Mouse (Mus musculus): Measurements from ENCODE around the gene Mrpl24. TPM values are rescaled to one million over a fixed set of nuclear protein-coding genes. Genes with fewer than 3 reads are reported as not detected.
A peak's percentile ranks its signal among the peaks of the same experiment; 100 is the strongest.

Mrpl24 gene
- polyA plus RNA-seq, 1 experiment from 2014 or later: 108 TPM

- no peak for DNase-seq (ENCODE audit: low spot score)
Observed at GRCm38 (mm10) chr3:87909874-87910273, 9.4 kb upstream of the Mrpl24 start.

GRCm38 (mm10) chr3:87910573-87911141 lies 8.6 kb upstream of the Mrpl24 start:
- DNase-seq (ENCODE audit: low spot score): no peak

GRCm38 (mm10) chr3:87913491-87913890 lies 5.8 kb upstream of the Mrpl24 start:
- no peak for DNase-seq (ENCODE audit: low spot score)

DNA sequence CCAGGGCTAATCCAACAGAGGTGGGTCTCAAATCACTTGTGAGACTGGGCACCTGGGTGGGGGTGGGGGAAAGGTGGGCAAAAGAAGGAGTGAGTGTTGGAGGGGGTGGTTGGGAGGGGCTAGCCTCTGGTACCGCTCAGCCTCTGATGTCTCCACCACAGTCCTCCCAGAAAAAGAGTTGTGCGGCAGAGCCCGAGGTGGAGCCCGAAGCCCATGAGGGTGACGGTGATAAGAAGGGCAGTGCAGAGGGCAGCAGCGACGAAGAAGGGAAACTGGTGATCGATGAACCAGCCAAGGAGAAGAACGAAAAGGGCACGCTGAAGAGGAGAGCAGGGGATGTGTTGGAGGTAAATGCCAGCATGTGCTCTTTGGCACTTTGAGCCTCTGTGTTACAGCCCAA lies 5.4 kb upstream of the Mrpl24 start:
- DNase-seq (ENCODE audit: low spot score): no peak

GRCm38 (mm10) chr3:87916990-87917389 lies 2.3 kb upstream of the Mrpl24 start:
- DNase-seq (ENCODE audit: low spot score): no peak

GRCm38 (mm10) chr3:87918551-87918950 lies 755 bp upstream of the Mrpl24 start:
- DNase-seq (ENCODE audit: low spot score): no peak

DNA sequence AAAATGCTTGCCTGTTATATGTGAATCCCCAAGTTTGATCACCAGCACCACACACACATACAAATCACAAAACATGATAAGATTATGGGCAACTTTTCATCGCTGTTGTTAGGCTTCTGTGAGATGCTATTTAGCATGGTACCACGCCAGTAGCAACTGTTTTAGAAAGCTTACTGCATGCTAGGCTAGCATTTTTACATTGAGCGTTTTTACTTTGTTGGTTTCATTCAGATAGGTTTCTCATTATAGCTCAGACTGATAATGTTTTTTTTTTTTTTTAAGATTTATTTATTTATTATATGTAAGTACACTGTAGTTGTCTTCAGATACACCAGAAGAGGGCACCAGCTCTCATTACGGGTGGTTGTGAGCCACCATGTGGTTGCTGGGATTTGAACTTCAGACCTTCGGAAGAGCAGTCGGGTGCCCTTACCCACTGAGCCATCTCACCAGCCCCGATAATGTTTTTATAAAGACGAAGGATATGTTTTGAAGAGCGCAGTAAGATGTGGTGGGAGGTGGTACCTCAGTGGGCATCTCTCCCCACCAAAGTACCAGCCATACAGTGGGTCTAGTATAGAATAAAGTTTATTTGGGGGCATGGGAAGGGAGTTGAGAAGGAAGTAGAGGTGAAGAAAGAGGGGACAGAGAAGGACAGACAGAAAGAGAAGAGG lies 1.1 kb downstream of the Mrpl24 start:
- DNase-seq (ENCODE audit: low spot score): no peak

DNA sequence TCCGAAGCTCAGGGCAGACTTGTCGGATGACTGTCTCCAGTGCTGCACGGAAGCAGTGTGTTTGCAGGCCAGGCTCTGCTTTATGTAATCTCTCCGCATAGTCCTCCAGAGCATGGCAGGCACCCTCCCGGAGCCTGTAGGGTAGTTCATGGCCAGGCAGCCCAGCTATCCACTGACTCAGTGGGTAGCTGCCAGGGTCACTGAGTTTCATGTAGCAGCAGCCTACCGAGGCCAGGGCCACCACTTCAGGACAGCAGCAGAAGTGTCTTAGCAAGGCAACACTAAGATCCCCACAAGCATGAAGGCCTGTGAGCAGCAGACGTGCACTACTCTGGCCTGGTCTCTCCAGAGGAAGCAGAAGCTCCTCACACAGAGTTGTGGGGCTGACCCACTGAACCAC lies 5.7 kb downstream of the Mrpl24 start:
- DNase-seq (ENCODE audit: low spot score): no peak

GRCm38 (mm10) chr3:87927452-87927851 lies 8.1 kb downstream of the Mrpl24 start:
- DNase-seq (ENCODE audit: low spot score): no peak

DNA sequence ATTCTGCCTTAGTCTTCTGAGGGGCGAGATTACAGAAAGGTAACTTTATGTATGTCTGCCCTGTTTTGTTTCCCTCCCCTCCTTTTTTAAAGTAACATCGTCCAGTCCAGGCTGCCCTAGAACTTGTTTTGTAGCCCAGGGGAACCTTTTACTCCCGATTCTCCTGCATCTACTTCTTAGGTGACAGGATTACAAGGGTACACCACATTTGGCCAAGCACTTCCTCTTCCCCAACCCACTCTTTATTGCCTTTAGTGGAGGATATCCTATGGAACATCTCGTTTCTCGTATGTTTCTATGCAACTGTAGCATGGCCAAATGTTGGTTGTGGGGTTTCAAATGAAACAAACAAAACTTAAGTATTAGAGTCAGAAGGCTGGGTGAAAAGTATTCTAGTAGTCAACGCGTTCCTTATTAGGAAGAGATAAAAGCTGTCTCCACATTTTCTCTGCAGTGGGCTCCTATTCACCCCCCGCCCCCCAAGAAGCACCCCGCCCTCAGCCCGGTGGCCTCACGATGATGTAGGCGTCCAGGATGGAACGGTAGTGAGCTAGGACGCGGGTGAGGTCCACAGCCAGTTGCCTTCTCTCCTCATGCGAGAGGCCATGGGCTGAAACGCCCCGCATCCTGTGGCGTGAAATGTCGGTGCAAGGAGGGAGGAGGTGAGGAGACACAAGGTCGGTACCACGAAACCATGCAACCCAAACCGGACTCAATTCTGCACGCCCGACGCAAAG lies 10.2 kb downstream of the Mrpl24 start:
- DNase-seq (ENCODE audit: low spot score): no peak

DNA sequence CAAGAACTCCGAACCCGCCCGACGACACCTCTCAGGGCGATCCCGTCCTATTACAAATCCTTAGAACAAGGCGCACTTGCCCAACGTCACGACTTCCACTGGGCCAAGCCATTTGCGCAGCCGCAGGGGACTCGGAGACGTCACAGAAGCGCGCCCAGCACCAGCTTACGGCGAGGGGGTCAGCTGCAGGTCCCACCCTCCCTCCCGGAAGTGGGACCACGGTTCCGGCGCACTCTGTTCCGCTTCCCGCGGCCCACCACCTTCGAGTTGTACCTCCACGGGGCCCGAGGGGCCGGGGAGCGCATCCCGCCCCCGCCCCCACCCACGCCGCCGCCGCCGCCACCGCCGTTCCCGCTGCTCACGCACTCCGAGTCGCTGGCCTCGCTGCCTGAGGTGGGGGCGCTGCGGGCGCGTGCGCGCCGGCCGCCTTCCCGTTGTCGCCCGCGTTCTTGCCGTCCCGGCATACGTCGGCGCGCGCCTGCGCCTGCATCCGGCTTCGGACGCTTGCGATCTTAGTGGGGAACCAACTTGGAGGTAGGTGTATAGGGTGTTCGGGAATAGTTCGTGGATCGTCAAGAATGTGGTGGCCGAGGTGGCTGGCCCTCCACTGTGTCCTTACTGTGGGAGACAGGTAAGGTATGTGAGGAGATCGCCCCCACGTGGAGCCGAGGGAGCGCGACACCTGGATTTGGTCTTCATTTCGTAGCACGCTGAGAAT lies 10.9 kb downstream of the Mrpl24 start, which contains the start of the genes Isg20l2 and Rrnad1:
Gene Isg20l2, plus strand, starts transcription at position 237 of the 718 bp plus-strand sequence.
Gene Rrnad1, minus strand, starts transcription at position 640 of the 718 bp plus-strand sequence.
- DNase-seq (ENCODE audit: low spot score): peak; percentile 97

GRCm38 (mm10) chr3:87934026-87934425 lies 14.7 kb downstream of the Mrpl24 start:
- no peak for DNase-seq (ENCODE audit: low spot score)

- DNase-seq (ENCODE audit: low spot score): no peak
Observed at GRCm38 (mm10) chr3:87934501-87934900, 15.2 kb downstream of the Mrpl24 start.

- DNase-seq (ENCODE audit: low spot score): no peak
Observed at GRCm38 (mm10) chr3:87935201-87935600, 15.9 kb downstream of the Mrpl24 start.

DNA sequence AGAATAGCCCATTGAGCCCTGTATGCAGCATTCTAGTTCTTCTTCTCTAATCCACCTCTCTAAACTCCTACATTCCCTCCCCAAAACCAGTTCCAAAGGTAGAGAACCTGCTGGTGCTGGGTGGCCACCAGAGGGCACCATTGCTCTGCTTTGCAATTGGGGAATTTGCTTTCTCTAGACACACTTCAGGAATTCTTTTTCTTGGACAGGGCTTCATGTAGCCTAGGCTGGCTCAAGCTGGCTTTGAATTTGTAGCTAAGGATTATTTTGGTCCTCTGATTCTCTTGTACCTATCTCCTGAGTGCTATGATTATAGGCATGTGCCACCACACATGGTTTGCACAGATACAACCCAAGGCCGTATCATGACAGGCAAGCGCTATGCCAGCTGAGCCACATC lies 16.5 kb downstream of the Mrpl24 start:
- DNase-seq (ENCODE audit: low spot score): peak; percentile 59

DNA sequence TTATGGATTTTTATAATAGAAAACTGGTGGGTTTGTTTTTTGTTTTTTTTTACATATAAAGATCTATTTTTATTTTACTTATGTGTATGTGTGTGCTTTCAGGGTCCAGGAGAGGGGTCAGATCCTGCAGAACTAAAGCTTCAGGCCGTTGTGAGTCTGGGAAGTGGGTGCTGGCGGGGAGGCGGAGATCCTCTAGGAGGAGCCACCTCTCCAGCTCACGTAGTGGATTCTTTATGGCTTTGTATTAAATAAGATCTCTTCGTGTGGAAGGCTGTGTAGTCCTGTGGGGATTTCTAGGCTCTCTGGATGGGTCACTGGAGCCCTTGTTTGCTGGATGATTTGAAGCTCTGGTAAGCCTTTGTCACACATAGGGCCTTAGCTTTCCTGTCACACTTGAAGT lies 21.3 kb downstream of the Mrpl24 start:
- DNase-seq (ENCODE audit: low spot score): no peak

DNA sequence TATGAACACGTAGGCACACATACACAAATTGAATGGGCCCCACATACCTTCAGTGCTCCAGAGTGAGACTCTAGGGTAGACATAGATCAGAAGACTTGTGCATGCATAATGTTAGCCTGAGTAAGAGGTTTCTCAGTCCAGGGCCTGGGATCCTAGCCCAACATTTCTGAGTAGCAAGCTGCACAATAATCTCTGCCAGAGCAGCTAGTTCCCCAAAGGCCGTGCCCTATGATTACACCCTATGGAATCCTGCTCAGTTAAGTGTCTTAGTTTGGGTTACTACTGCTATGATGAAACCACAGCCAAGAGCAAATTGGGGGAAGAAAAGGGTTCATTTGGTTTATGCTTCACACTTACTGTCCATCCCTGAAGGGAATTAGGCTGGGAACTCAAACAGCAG lies 23.2 kb downstream of the Mrpl24 start:
- no peak for DNase-seq (ENCODE audit: low spot score)

DNA sequence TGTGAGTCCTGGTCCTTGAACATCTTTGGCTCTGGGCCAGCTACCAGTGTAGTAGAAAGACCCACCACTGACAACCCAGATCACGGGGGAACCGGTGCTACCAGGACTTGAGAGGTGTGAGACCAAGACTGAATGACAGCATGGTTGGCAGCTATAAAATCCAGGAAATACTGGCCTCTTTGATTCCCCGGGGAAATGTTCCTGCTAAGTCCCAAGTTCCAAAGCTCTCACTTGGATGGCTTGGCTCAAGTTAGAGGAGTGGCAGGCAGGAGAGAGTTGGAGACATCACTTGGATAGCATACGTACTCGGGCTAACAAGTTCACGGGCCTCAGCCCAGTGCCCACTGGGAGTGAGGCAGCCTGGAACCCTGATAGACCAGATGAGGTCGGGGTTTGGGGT lies 24.3 kb downstream of the Mrpl24 start:
- no peak for DNase-seq (ENCODE audit: low spot score)

- no peak for DNase-seq (ENCODE audit: low spot score)
Observed at GRCm38 (mm10) chr3:87944838-87945600, 25.7 kb downstream of the Mrpl24 start.

DNA sequence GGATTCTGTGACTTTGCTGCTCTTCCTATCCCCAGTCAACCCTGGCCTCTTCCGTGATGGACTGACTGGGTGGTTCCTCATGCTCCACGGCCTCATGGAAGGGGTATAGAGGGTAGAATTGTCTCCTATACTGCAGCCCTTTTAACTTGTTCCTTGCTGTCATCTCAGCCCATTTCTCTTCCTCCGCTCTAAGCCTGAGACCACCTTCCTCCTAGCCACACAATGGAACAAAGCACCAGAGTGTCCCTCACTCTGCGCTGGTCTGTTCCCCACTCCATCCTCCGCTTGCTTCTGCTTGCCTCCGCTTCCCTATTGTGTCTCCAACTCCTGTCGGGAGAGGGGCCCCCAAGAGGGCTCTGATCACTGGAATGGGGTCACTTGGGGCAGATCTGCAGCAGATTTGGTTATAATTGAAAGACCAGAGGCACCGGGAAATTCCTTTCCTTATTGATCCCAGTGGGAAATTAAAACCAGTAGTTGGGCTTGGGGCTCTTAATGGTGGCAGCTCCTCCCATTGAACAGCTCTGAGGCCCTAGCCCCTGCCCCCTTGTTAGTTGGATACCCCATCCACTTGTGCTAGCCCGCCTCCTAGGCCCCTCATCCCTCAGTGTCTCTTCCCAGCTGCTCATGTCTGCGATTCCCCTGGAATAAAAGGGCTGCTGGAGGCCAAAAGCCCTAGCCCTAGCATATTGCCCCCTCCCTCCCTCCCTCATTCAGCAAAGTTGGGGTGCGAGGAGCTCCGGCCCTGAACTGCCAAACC lies 26.7 kb downstream of the Mrpl24 start:
- no peak for DNase-seq (ENCODE audit: low spot score)

- no peak for DNase-seq (ENCODE audit: low spot score)
Observed at GRCm38 (mm10) chr3:87946541-87946860, 27.2 kb downstream of the Mrpl24 start.
